Mouse (Mus musculus) neural tube, embryonic 11.5 days (tissue): Measurements from ENCODE around the gene Srrt. TPM values are rescaled to one million over a fixed set of nuclear protein-coding genes. Genes with fewer than 3 reads are reported as not detected.

ENCODE experiments used
- ATAC-seq: fragments of 200-750 bp; cut with Nextera tagmentation; 2 replicates; pipeline ENCODE4 v1.8.0; 2017; ENCODE audit warnings: moderate number of reproducible peaks, mild to moderate bottlenecking, moderate TSS enrichment, moderate library complexity; ENCODE audit not compliant: insufficient read depth, low FRiP score, low TSS enrichment
- DNase-seq: peaks from one replicate; pipeline ENCODE4 v3.0.0-alpha.2; 2015; ENCODE audit warnings: low spot score
- H3K27ac ChIP-seq: fragments of 300-500 bp; sonication (generic); 2 replicates; pipeline ENCODE4 v1.5.1; 2014; ENCODE audit warnings: low read depth, mild to moderate bottlenecking, low read length
- H3K27me3 ChIP-seq: fragments of 300-500 bp; sonication (generic); 2 replicates; pipeline ENCODE4 v1.6.1; 2014; ENCODE audit warnings: mild to moderate bottlenecking, low read length, mixed read lengths; ENCODE audit not compliant: control insufficient read depth, insufficient read depth
- H3K36me3 ChIP-seq: fragments of 300-500 bp; sonication (generic); 2 replicates; pipeline ENCODE4 v1.6.1; 2014; ENCODE audit warnings: mild to moderate bottlenecking, low read length, moderate library complexity, mixed read lengths; ENCODE audit not compliant: control insufficient read depth, insufficient read depth
- H3K4me1 ChIP-seq: fragments of 300-500 bp; sonication (generic); 2 replicates; pipeline ENCODE4 v1.6.1; 2014; ENCODE audit warnings: low read length, mixed read lengths; ENCODE audit not compliant: control insufficient read depth, insufficient read depth
- H3K4me2 ChIP-seq: fragments of 300-500 bp; sonication (generic); 2 replicates; pipeline ENCODE4 v1.6.1; 2014; ENCODE audit warnings: low read depth, mild to moderate bottlenecking, moderate library complexity
- H3K4me3 ChIP-seq: fragments of 300-500 bp; sonication (generic); 2 replicates; pipeline ENCODE4 v1.5.1; 2014; ENCODE audit warnings: low read depth, low read length
- H3K9ac ChIP-seq: fragments of 300-500 bp; sonication (generic); 2 replicates; pipeline ENCODE4 v1.6.1; 2014; ENCODE audit warnings: mild to moderate bottlenecking, low read length
- H3K9me3 ChIP-seq: fragments of 300-500 bp; sonication (generic); 2 replicates; pipeline ENCODE4 v1.6.1; 2016; ENCODE audit warnings: low read length; ENCODE audit not compliant: control insufficient read depth
- WGBS: fragments of 180-500 bp; shearing (Covaris S2); extraction: QIAGEN DNeasy Blood & Tissue Kit; methylation state at CpG from one replicate; pipeline ENCODE4 v1.1.7; 2014; 5-methylcytosine and 5-hydroxymethylcytosine counted together
- microRNA-seq: library from miRNA; unstranded; fragments of <30 nt; microRNA quantifications from one replicate; pipeline ENCODE4, GENCODE M21; 2016
- polyA plus RNA-seq: library from polyadenylated mRNA; unstranded; fragments of >200 nt; fragmentation: Nextera tagmentation; extraction: Ambion mirVana; gene quantifications from 2 replicates; pipeline ENCODE4 v1.2.1, GENCODE M21; 2014

Gene Srrt
- polyA plus RNA-seq, 1 experiment from 2014 or later, result 166 TPM

DNA sequence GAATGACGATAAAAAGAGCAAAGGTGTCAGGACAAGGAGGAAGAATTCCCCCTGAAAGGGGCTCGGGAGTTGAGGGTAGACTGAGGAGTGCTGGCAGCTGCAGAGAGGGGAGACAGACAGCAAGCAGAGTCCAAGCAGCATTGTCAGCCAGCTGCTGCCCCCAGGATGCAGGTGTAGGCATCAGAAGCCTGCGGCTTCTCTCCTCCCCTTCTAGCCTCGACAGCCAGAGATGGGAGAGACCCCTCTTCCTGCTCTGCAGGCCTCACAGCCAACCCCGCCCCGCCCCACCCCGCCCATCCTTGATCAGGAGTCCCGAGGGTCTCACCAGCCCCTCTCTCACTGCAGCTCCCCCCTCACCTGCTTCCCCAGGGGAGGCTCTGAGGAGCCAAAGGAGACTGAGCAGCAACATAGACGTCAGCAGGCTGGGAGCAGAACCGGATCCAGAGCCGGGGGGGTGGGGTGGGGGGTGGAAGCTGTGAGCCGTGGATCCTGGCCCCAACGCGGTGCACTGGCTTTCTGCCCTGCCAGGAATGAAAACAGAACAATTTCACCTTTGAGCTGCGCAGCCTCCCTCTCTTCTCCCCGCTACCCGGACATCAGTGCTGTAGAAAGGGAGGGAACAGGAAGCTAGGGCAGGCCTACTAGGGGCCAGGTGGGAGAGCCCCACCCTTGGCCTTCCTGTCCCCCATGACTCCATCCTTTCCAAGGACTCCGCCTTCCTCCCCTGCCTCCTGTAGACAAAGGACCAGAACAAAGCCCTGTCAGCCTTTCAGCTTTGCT is 39.2 kb downstream of the Srrt start:
- ATAC-seq, result no peak
- WGBS, result 43% methylated on average over 14 of the region's 18 CpGs
- Histone ChIP-seq H3K4me3 (no peak overlapping the region), H3K9me3 (no peaks in the 10 kb centered on the region), H3K27ac (no peak overlapping the region), H3K36me3 (no peaks in the 10 kb centered on the region), H3K27me3 (no peaks in the 10 kb centered on the region), H3K4me2 (no peak overlapping the region), H3K9ac (peak overlapping the region; percentile 32; the same call in 1 of the 2 replicates), H3K4me1 (peaks cover 3% of the 10 kb centered on the region; the same call in 1 of the 2 replicates)
- DNase-seq, result no peak

- no peak for DNase-seq
- H3K9me3 ChIP-seq, result no peaks in the 10 kb centered on the region
- no peak overlapping the region for H3K27ac ChIP-seq
- no peak overlapping the region for H3K4me2 ChIP-seq
- WGBS, result 94% methylated on average over 11 of the region's 11 CpGs
- no peak overlapping the region for H3K9ac ChIP-seq
- no peak for ATAC-seq
- H3K27me3 ChIP-seq, result no peaks in the 10 kb centered on the region
- H3K36me3 ChIP-seq, result no peaks in the 10 kb centered on the region
- H3K4me3 ChIP-seq, result no peak overlapping the region
- H3K4me1 ChIP-seq, result peaks cover 3% of the 10 kb centered on the region; the same call in 1 of the 2 replicates
Observed at GRCm38 (mm10) chr5:137264787-137265186, 42.7 kb downstream of the Srrt start.

- Histone ChIP-seq H3K4me3 (no peak overlapping the region), H3K4me2 (no peak overlapping the region), H3K36me3 (no peaks in the 10 kb centered on the region), H3K9ac (no peak overlapping the region), H3K9me3 (no peaks in the 10 kb centered on the region), H3K27ac (no peak overlapping the region), H3K4me1 (peaks cover 3% of the 10 kb centered on the region; the same call in 1 of the 2 replicates), H3K27me3 (no peaks in the 10 kb centered on the region)
- ATAC-seq (no peak), DNase-seq (no peak)
- 79% methylated on average over 14 of the region's 14 CpGs for WGBS
Observed at GRCm38 (mm10) chr5:137263897-137264720, 43.4 kb downstream of the Srrt start.

Small RNA genes lying within 50 kb of the gene (microRNA-seq; reads per million reads assigned to microRNA genes)
- 1.0 reads per million for gene Mir7036
- not detected for gene Mir8116

Other genes starting within 250 kb of the Srrt start
- not detected in 2 replicates for gene Serpine1, start 235.4 kb downstream of the Srrt start, polyA plus RNA-seq
- gene Trim56, start 191.5 kb downstream of the Srrt start, polyA plus RNA-seq, result 4.9 and 5.6 TPM in 2 replicates
- not detected in 2 replicates for gene Muc3, start 158.4 kb downstream of the Srrt start, polyA plus RNA-seq
- 0.12 TPM in 2 replicates for gene Muc3a, start 95.3 kb downstream of the Srrt start, polyA plus RNA-seq
- 14.5 and 14.7 TPM in 2 replicates for gene Ache, start 20.2 kb downstream of the Srrt start, polyA plus RNA-seq
- 9.3 and 10.9 TPM in 2 replicates for gene Ufsp1, start 13.0 kb downstream of the Srrt start, polyA plus RNA-seq
- gene Trip6, start 6.7 kb upstream of the Srrt start, polyA plus RNA-seq, result 38.1 and 40.3 TPM in 2 replicates
- gene Slc12a9, start 25.9 kb upstream of the Srrt start, polyA plus RNA-seq, result 7.9 and 9.0 TPM in 2 replicates
- 33.5 and 33.6 TPM in 2 replicates for gene Ephb4, start 42.4 kb upstream of the Srrt start, polyA plus RNA-seq
- gene Zan, start 169.4 kb upstream of the Srrt start, polyA plus RNA-seq, result 0.05 TPM in 1 of 2 replicates, not detected in the other
- gene Pop7, start 194.8 kb upstream of the Srrt start, polyA plus RNA-seq, result 53.9 and 57.9 TPM in 2 replicates
- 9.5 and 10.6 TPM in 2 replicates for gene Gigyf1, start 210.9 kb upstream of the Srrt start, polyA plus RNA-seq
- 0.34 and 0.51 TPM in 2 replicates for gene Epo, start 225.6 kb upstream of the Srrt start, polyA plus RNA-seq
- 449 and 479 TPM in 2 replicates for gene Gnb2, start 225.8 kb upstream of the Srrt start, polyA plus RNA-seq
- gene Actl6b, start 245.8 kb upstream of the Srrt start, polyA plus RNA-seq, result 38.6 and 40.0 TPM in 2 replicates